Mouse (Mus musculus) CD4-positive helper T cell, adult 2 months (primary cell): ENCODE data around the gene Plaa.

ENCODE experiments used
- DNase-seq: peaks from one replicate; pipeline ENCODE4 v3.0.0-alpha.2; 2012; ENCODE audit warnings: low read depth, missing footprints, low spot score

Plaa gene

DNA sequence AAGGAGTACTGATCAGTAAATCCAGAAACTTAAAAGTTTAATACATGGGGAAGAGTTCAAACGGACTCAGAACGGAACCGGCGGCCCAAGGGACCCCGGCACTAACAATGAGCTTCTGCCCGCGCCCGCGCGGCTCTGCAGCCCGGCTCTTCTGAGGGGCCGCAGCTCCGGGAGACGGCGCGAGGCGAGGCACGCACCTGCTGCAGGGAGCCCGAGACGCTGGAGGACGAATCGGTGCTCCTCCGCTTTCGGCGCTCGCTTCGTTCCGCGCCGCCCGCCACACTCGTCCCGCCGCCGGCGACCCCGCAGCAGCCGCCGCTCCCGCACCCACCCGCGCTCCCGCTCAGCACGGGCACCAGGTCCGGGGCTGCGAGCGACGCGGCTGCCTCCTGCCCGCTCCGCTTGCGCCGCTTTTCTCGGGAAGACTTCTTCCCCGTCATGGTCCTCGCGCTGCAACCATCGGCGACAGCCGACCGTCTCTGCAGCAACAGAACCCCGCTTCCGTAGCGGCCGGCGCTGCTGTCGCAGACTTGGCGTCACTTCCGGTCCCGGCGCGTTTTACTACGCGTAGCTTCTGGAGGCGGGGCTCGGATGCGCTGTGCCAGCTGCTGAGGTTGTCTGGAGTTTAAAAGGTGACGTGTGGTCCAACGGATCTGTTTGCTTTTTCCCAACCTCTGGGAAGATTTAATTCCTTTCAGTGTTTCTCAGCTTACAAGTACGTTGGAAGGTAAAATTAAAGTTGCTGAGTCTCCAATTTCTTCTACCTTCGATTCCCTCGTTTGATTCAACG, 46.6 kb downstream of the Plaa start, which contains the start of the genes Gm10306 and Caap1:
Gene Gm10306, plus strand, starts transcription at position 282 of the 790 bp plus-strand sequence.
Gene Caap1, minus strand, starts transcription at position 532 of the 790 bp plus-strand sequence.
- DNase-seq: peak; percentile 95

DNA sequence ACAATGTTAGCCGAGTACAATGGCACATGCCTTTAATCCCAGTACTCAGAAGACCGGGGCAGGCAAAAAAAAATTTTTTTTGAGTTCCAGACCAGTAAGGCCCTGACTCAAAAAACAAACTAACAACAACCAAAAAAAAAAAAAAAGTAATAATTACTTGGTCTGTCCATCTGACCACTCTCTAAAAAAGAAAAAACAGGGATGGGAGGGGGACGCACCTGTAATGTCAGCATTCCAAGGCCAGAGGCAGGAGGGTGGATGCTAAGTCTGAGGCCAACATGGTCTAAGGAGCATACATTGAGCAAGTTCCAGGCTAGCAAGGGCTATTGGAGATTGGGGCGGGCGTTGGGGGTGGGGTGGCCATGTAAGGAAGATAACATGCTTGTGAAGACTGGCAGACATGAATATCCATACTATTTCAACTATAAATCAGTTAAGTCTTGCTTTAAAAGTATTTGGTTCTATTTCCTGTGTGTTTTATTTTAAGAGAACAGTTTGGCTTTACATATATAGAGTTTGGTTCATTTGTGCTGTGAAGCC, 48.0 kb downstream of the Plaa start:
- DNase-seq: no peak

DNA sequence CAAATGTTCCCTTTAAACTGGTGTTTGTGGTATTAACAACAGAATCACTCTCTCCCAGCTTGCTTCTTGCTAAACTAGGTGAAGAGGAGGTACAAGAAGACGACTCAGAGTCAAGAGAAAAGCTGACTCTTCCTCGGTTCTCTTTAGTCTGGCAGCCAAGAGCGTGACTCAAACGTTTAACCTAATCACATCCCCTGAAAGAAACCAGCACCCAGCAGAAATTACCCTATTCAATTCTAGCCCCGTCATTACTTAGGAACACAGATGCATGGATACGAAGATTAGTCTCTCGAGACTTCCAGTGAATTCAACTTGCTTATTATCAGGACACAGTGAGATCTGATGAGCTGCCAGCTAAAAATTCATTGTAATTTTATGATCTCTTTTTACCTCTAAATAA, 58.7 kb downstream of the Plaa start:
- DNase-seq: no peak

DNA sequence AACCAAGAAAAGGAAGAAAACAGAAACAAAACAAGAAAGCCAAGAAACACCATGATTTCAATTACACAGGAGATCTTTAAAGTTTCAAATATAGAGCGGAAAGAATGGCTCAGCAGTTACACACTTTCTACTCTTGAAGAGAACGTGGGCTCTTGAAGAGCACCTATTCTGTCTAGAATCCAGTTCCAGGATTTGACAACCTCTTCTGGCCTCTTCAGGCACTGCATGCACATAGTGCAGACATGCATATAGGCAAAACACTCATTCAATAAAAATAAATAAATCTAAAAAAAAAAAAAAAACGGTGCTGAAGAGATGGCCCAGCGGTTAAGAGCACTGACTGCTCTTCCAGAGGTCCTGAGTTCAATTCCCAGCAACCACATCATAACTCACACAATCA, 60.0 kb downstream of the Plaa start:
- DNase-seq: no peak

GRCm38 (mm10) chr4:94533205-94533604, 69.8 kb downstream of the Plaa start:
- no peak for DNase-seq

DNA sequence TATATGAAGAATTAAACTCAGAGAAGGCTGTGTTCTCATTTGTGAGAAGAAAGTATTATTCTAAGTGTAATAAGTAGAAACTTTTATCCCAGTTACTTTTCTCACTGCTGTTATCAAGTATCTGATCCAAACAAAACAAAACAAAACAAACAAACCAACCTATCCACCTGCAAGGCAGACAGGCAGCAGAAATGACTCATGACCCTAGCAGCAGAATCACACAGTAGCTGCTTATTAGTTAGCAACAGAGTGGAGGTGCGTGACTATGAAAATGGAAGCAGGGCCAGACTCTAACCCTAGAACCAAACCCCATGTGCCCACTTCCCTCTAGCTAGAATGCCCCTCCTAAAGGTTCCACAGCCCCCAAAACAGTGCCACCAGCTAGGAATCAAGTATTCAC, 73.6 kb downstream of the Plaa start:
- no peak for DNase-seq

DNA sequence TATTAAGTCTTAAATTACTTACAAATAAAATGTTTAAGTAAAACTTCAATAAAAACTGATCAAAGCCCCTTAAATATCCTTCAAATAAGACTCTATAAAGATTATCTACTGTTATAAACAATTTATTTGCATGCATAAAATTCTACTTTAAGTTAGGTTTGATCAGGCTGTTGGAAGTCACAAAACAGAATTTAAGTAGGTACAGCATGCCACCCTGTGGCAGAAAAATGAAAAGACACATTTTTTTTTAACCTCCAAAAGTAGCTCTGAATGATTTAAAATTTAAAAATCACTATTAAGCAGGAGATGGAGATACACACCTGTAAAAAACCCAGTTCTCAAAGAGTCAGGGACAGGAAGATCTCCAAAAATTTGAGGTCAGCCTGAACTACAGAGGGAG, 79.7 kb downstream of the Plaa start:
- DNase-seq: peak; percentile 10

DNA sequence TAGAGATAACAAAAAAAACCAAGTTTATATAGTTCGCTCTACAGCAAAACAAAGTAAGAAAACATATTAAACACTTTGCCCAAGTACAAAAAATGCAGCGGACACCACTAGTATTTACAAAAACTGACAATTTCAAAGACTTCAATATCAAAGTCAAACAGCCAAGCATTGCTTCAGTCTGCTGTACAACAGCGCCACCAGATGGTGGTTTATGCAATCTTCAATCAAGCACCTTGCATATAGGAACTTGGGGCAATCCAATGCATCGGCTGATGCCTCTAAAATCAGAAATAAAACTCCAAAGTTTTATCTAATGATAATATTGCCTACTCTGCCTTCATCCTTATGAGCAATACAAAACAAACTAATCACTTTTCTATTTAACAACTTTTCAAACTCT, 85.4 kb downstream of the Plaa start:
- DNase-seq: peak; percentile 45
